Mouse (Mus musculus): ENCODE data around the gene Cd4. TPM values are rescaled to one million over a fixed set of nuclear protein-coding genes. Genes with fewer than 3 reads are reported as not detected.

Gene Cd4
- total and polyA plus RNA-seq, 3 experiments = not detected

DNA sequence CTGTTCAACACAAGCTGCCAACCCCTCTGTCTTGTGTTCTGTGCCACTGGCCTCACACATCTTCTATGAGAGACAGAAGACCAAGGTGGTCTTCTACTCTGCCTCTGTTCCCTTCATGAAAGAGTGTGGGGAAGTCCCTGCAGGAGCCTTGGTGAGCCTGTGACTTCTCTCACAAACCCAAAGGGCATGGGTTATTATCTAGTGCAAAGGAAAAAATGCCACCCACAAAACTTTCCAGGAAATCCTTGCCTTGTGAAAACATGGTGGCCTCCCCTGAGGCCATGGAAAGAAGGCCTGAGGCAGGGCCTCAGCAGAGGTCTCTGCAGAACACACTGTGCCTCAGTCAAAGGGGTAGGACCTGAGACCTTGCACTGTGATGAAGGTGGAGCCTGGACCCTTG lies 13.8 kb upstream of the Cd4 start:
- no peak for DNase-seq (ENCODE audit: low read depth, low spot score)
- H3K4me1 ChIP-seq (ENCODE audit: control insufficient read depth in 1 of 2, insufficient read depth in 2 of 2, low read length in 2 of 2) = peaks cover 0 to 5% of the 10 kb centered on the region in 2 experiments; a peak in 3 of 4 replicates
- TF ChIP-seq ETS1 (IDR thresholded peaks at IDR 0.05; ENCODE audit: low read depth, low read length) (no peak), RCOR1 (IDR thresholded peaks at IDR 0.05; ENCODE audit: low read depth, low read length) (no peak), ZNF384 (IDR thresholded peaks at IDR 0.05; ENCODE audit: low read depth, low read length) (no peak), EP300 (IDR thresholded peaks at IDR 0.05; ENCODE audit: low read depth in 1 of 2, low read length in 2 of 2) (no peak), ZMIZ1 (IDR thresholded peaks at IDR 0.05; ENCODE audit: low read depth, low read length) (no peak), MYB (IDR thresholded peaks at IDR 0.05; ENCODE audit: low read depth, low read length) (no peak), TAL1 (IDR thresholded peaks at IDR 0.05; ENCODE audit: low read length) (no peak), ELF1 (IDR thresholded peaks at IDR 0.05; ENCODE audit: low read depth, low read length) (no peak), TCF12 (IDR thresholded peaks at IDR 0.05; ENCODE audit: low read depth, low read length) (no peak), NRF1 (IDR thresholded peaks at IDR 0.05; ENCODE audit: insufficient read depth, low read depth, low read length, poor library complexity, severe bottlenecking) (no peak), POLR2AphosphoS5 (IDR thresholded peaks at IDR 0.05; ENCODE audit: borderline replicate concordance, low read depth, low read length) (no peak), MAFK (IDR thresholded peaks at IDR 0.05; ENCODE audit: borderline replicate concordance, low read depth, low read length) (no peak), SMC3 (IDR thresholded peaks at IDR 0.05; ENCODE audit: low read depth, low read length) (no peak), E2F4 (IDR thresholded peaks at IDR 0.05; ENCODE audit: borderline replicate concordance, low read depth, low read length) (no peak), TBP (IDR thresholded peaks at IDR 0.05; ENCODE audit: low read depth, low read length) (no peak), BHLHE40 (IDR thresholded peaks at IDR 0.05; ENCODE audit: borderline replicate concordance, low read depth, low read length) (no peak), CHD2 (IDR thresholded peaks at IDR 0.05; ENCODE audit: low read length) (no peak), USF1 (IDR thresholded peaks at IDR 0.05; ENCODE audit: low read depth, low read length) (no peak)

GRCm38 (mm10) chr6:124900801-124901480 lies 12.9 kb upstream of the Cd4 start:
- Histone ChIP-seq H3K9me3 (replicated peaks; ENCODE audit: insufficient read depth, low read length) (no peaks in the 10 kb centered on the region), H3K4me3 (ENCODE audit: control insufficient read depth in 1 of 2, insufficient read depth in 1 of 2, low read depth in 2 of 2, low read length in 2 of 2) (no peak overlapping the region), H3K79me2 (ENCODE audit: control insufficient read depth, insufficient read depth, low read length, poor library complexity) (peaks cover 2% of the 10 kb centered on the region; the same call in 1 of the 2 replicates), H3K27ac (ENCODE audit: control insufficient read depth, low read depth, low read length) (no peak overlapping the region), H3K9ac (ENCODE audit: control insufficient read depth, low read depth, low read length, poor library complexity, severe bottlenecking) (no peak overlapping the region), H3K36me3 (ENCODE audit: control insufficient read depth in 1 of 2, insufficient read depth in 2 of 2, low read length in 2 of 2) (no peaks in the 10 kb centered on the region; a peak in 1 of 4 replicates), H3K4me1 (ENCODE audit: control insufficient read depth in 1 of 2, insufficient read depth in 2 of 2, low read length in 2 of 2) (peaks cover 0 to 5% of the 10 kb centered on the region in 2 experiments; a peak in 3 of 4 replicates), H3K27me3 (ENCODE audit: control insufficient read depth in 1 of 2, insufficient read depth in 2 of 2, low read length in 2 of 2) (no peaks in the 10 kb centered on the region)
- no peak for TF ChIP-seq RAD21 (IDR thresholded peaks at IDR 0.05; ENCODE audit: low read depth, low read length)
- TF ChIP-seq MAFK (IDR thresholded peaks at IDR 0.05; ENCODE audit: borderline replicate concordance, low read depth, low read length) = no peak
- no peak for TF ChIP-seq TBP (IDR thresholded peaks at IDR 0.05; ENCODE audit: low read depth, low read length)
- TF ChIP-seq JUND (IDR thresholded peaks at IDR 0.05; ENCODE audit: low read depth, low read length) = no peak
- no peak for TF ChIP-seq POLR2A (IDR thresholded peaks at IDR 0.05; ENCODE audit: control insufficient read depth in 1 of 2, insufficient read depth in 1 of 2, low read depth in 1 of 2, low read length in 2 of 2, poor library complexity in 1 of 2)
- TF ChIP-seq MXI1 (IDR thresholded peaks at IDR 0.05; ENCODE audit: low read depth, low read length) = no peak
- TF ChIP-seq MYC (IDR thresholded peaks at IDR 0.05; ENCODE audit: low read depth, low read length) = no peak
- TF ChIP-seq NELFE (IDR thresholded peaks at IDR 0.05; ENCODE audit: low read depth, low read length) = no peak
- TF ChIP-seq SIN3A (IDR thresholded peaks at IDR 0.05; ENCODE audit: low read length) = no peak
- DNase-seq (ENCODE audit: low read depth, low spot score) = no peak

More for the DNA sequence above, 13.8 kb upstream of the Cd4 start:
- no peaks in the 10 kb centered on the region; a peak in 1 of 4 replicates for H3K36me3 ChIP-seq (ENCODE audit: control insufficient read depth in 1 of 2, insufficient read depth in 2 of 2, low read length in 2 of 2)
- peaks cover 2% of the 10 kb centered on the region; the same call in 1 of the 2 replicates for H3K79me2 ChIP-seq (ENCODE audit: control insufficient read depth, insufficient read depth, low read length, poor library complexity)
- H3K4me3 ChIP-seq (ENCODE audit: control insufficient read depth in 1 of 2, insufficient read depth in 1 of 2, low read depth in 2 of 2, low read length in 2 of 2) = no peak overlapping the region
- H3K9me3 ChIP-seq (replicated peaks; ENCODE audit: insufficient read depth, low read length) = no peaks in the 10 kb centered on the region
- no peak overlapping the region for H3K27ac ChIP-seq (ENCODE audit: control insufficient read depth, low read depth, low read length)
- H3K9ac ChIP-seq (ENCODE audit: control insufficient read depth, low read depth, low read length, poor library complexity, severe bottlenecking) = no peak overlapping the region
- no peaks in the 10 kb centered on the region for H3K27me3 ChIP-seq (ENCODE audit: control insufficient read depth in 1 of 2, insufficient read depth in 2 of 2, low read length in 2 of 2)

Data from MEL (cell line).